Mouse (Mus musculus) induced T-regulatory cell, adult 2 months (primary cell): Measurements from ENCODE around the gene Fgfr2.
A peak's percentile ranks its signal among the peaks of the same experiment; 100 is the strongest.

ENCODE experiments used
- DNase-seq: peaks from one replicate; pipeline ENCODE4 v3.0.0-alpha.2; 2012; ENCODE audit warnings: low read depth

The Fgfr2 gene

GRCm38 (mm10) chr7:130793671-130794070 lies 2329.5 kb downstream of the Fgfr2 start:
- DNase-seq, result no peak

GRCm38 (mm10) chr7:130789456-130789855 lies 2333.7 kb downstream of the Fgfr2 start:
- DNase-seq, result no peak

GRCm38 (mm10) chr7:130788950-130789349 lies 2334.2 kb downstream of the Fgfr2 start:
- no peak for DNase-seq

GRCm38 (mm10) chr7:130787537-130787936 lies 2335.6 kb downstream of the Fgfr2 start:
- no peak for DNase-seq

GRCm38 (mm10) chr7:130786708-130787107 lies 2336.4 kb downstream of the Fgfr2 start:
- no peak for DNase-seq

- no peak for DNase-seq
Measured at GRCm38 (mm10) chr7:130785923-130786575, 2337.1 kb downstream of the Fgfr2 start.

- DNase-seq, result no peak
Measured at GRCm38 (mm10) chr7:130782501-130783050, 2340.6 kb downstream of the Fgfr2 start.

GRCm38 (mm10) chr7:130780866-130781419 lies 2342.2 kb downstream of the Fgfr2 start:
- DNase-seq, result no peak

- DNase-seq, result peak; percentile 56
Measured at GRCm38 (mm10) chr7:130773914-130774630, 2349.1 kb downstream of the Fgfr2 start, which contains the start of gene Btbd16. Gene Btbd16, plus strand, starts transcription at chr7:130774069.

- DNase-seq, result peak; percentile 76
Measured at GRCm38 (mm10) chr7:130773171-130773830, 2349.8 kb downstream of the Fgfr2 start.

GRCm38 (mm10) chr7:130770707-130771106 lies 2352.4 kb downstream of the Fgfr2 start:
- DNase-seq, result peak; percentile 88

GRCm38 (mm10) chr7:130768151-130768550 lies 2355.0 kb downstream of the Fgfr2 start:
- no peak for DNase-seq

GRCm38 (mm10) chr7:130766411-130767170 lies 2356.6 kb downstream of the Fgfr2 start:
- DNase-seq, result no peak

- DNase-seq, result no peak
Measured at GRCm38 (mm10) chr7:130764160-130764559, 2359.0 kb downstream of the Fgfr2 start.

- peak; percentile 81 for DNase-seq
Measured at GRCm38 (mm10) chr7:130762071-130762897, 2360.9 kb downstream of the Fgfr2 start.

GRCm38 (mm10) chr7:130757326-130757865 lies 2365.8 kb downstream of the Fgfr2 start:
- no peak for DNase-seq

- no peak for DNase-seq
Measured at GRCm38 (mm10) chr7:130756343-130756835, 2366.8 kb downstream of the Fgfr2 start.

- DNase-seq, result no peak
Measured at GRCm38 (mm10) chr7:130754790-130755189, 2368.4 kb downstream of the Fgfr2 start.

GRCm38 (mm10) chr7:130751678-130752077 lies 2371.5 kb downstream of the Fgfr2 start:
- DNase-seq, result no peak
